In genomic region chr17:71962746-71963145, GRCm38 (mm10) we compare ENCODE assay signal across 15 mouse cellular contexts.
DNase-seq lines count a peak whose midpoint lies in the region; ATAC-seq and TF ChIP-seq lines count a peak whose summit lies in the region.
"Had no signal": no experiment of that assay in that cellular context is flagged by ENCODE, and none has a peak within 500 bp of the region (broad histone marks: within the 10 kb centered on the region; RNA-seq: fewer than 3 reads in every experiment).

No protein-coding gene starts in this region.

- no peak overlapping the region for H3K4me2 ChIP-seq in stomach, embryonic 14.5 days (replicated peaks; ENCODE audit: low read depth, low read length)
- H3K4me2 ChIP-seq in stomach, postnatal 0 days (replicated peaks; ENCODE audit: low read depth), result no peak overlapping the region
- H3K4me2 ChIP-seq in limb, embryonic 11.5 days (ENCODE audit: low read depth, severe bottlenecking), result no peak overlapping the region
- H3K4me2 ChIP-seq: limb, embryonic 12.5 days had no signal

- no peak for TF ChIP-seq EP300 in stomach, postnatal 0 days (optimal IDR thresholded peaks at IDR 0.05)

- H3K27me3 ChIP-seq in stomach, embryonic 14.5 days (ENCODE audit: control insufficient read depth, insufficient read depth, low read length), result no peaks in the 10 kb centered on the region
- H3K27me3 ChIP-seq in stomach, postnatal 0 days (ENCODE audit: control insufficient read depth, insufficient read depth, low read length), result no peaks in the 10 kb centered on the region
- H3K27me3 ChIP-seq in limb, embryonic 11.5 days (ENCODE audit: control insufficient read depth, insufficient read depth, low read length), result no peaks in the 10 kb centered on the region

- 35% methylated on average over 9 of the region's 9 CpGs for WGBS in stomach, embryonic 14.5 days
- 50% methylated on average over 9 of the region's 9 CpGs for WGBS in stomach, postnatal 0 days
- WGBS in limb, embryonic 11.5 days, result 43% methylated on average over 9 of the region's 9 CpGs

- H3K4me1 ChIP-seq in stomach, embryonic 14.5 days (ENCODE audit: control insufficient read depth, insufficient read depth, low read length), result no peaks in the 10 kb centered on the region
- no peaks in the 10 kb centered on the region for H3K4me1 ChIP-seq in stomach, postnatal 0 days (replicated peaks; ENCODE audit: control insufficient read depth, insufficient read depth)
- no peaks in the 10 kb centered on the region for H3K4me1 ChIP-seq in limb, embryonic 11.5 days (ENCODE audit: control insufficient read depth, insufficient read depth, low read length)

- ATAC-seq in frontal cortex, adult (ENCODE audit: low TSS enrichment), result peak; percentile 78
- 0 out of 2 replicates have a peak, but pooled peaks have one; percentile 33 for ATAC-seq in stomach, embryonic 14.5 days (ENCODE audit: insufficient number of reproducible peaks, insufficient read depth, low FRiP score, low read depth)
- no peak for ATAC-seq in stomach, postnatal 0 days (ENCODE audit: low FRiP score, low TSS enrichment)
- no peak for ATAC-seq in limb, embryonic 11.5 days (ENCODE audit: insufficient number of reproducible peaks, low FRiP score, low TSS enrichment, low read depth)
- no peak for ATAC-seq in erythroblast, adult 5-6 weeks (replicated peaks; ENCODE audit: low FRiP score, poor library complexity, severe bottlenecking)

- H3K9me3 ChIP-seq in stomach, embryonic 14.5 days (ENCODE audit: control insufficient read depth, low read depth, low read length), result no peaks in the 10 kb centered on the region
- no peaks in the 10 kb centered on the region for H3K9me3 ChIP-seq in stomach, postnatal 0 days (ENCODE audit: control insufficient read depth, low read length)
- H3K9me3 ChIP-seq in limb, embryonic 11.5 days (ENCODE audit: control insufficient read depth, low read length), result no peaks in the 10 kb centered on the region
- H3K9me3 ChIP-seq: limb, embryonic 12.5 days had no signal

- no peak for DNase-seq in frontal cortex, postnatal 10 days (ENCODE audit: low spot score in 2 of 2)
- DNase-seq in stomach, postnatal 0 days (ENCODE audit: low spot score), result no peak
- peak; percentile 48 for DNase-seq in limb, embryonic 11.5 days (ENCODE audit: low spot score)
- DNase-seq in telencephalon, adult 2 months (ENCODE audit: low read depth, low spot score), result peak; percentile 28
- no peak for DNase-seq in heart, adult 8-10 months (ENCODE audit: low spot score)
- DNase-seq: adrenal gland, postnatal 10 days; cerebellum, adult 2 months; kidney, adult 8-10 months; lung, adult 18-20 months; thymus, postnatal 25 days had no signal

- H3K27ac ChIP-seq in stomach, embryonic 14.5 days (ENCODE audit: low read length), result no peak overlapping the region
- H3K27ac ChIP-seq in stomach, postnatal 0 days (replicated peaks), result no peak overlapping the region
- H3K27ac ChIP-seq in limb, embryonic 11.5 days (replicated peaks; ENCODE audit: low read depth, low read length), result no peak overlapping the region
- H3K27ac ChIP-seq: limb, embryonic 12.5 days had no signal

- no peaks in the 10 kb centered on the region for H3K36me3 ChIP-seq in stomach, embryonic 14.5 days (ENCODE audit: control insufficient read depth, insufficient read depth, low read length)
- H3K36me3 ChIP-seq in stomach, postnatal 0 days (ENCODE audit: control insufficient read depth, insufficient read depth, low read length), result no peaks in the 10 kb centered on the region
- no peaks in the 10 kb centered on the region for H3K36me3 ChIP-seq in limb, embryonic 11.5 days (ENCODE audit: control insufficient read depth, insufficient read depth, low read length)
- H3K36me3 ChIP-seq: limb, embryonic 12.5 days had no signal

- TF ChIP-seq CTCF in stomach, postnatal 0 days (IDR thresholded peaks at IDR 0.05; ENCODE audit: low read depth), result no peak

- H3K4me3 ChIP-seq in stomach, embryonic 14.5 days (ENCODE audit: low read depth, low read length), result no peak overlapping the region
- no peak overlapping the region for H3K4me3 ChIP-seq in stomach, postnatal 0 days (ENCODE audit: low read depth, low read length)
- no peak overlapping the region for H3K4me3 ChIP-seq in limb, embryonic 11.5 days (ENCODE audit: low read depth, low read length)
- H3K4me3 ChIP-seq: erythroblast, embryonic 14.5 days; limb, embryonic 12.5 days had no signal

- H3K9ac ChIP-seq in stomach, embryonic 14.5 days (replicated peaks; ENCODE audit: low read depth, low read length), result no peak overlapping the region
- H3K9ac ChIP-seq in stomach, postnatal 0 days (ENCODE audit: low read length), result no peak overlapping the region
- H3K9ac ChIP-seq in limb, embryonic 11.5 days (ENCODE audit: low read length), result no peak overlapping the region
- H3K9ac ChIP-seq: limb, embryonic 12.5 days had no signal

Comparison
In these comparisons a context has a peak if more than half of its experiments do, and no peak if none do; other contexts are left out.
1. ATAC-seq: peak in frontal cortex, adult (single experiment) and stomach, embryonic 14.5 days (single experiment); none in stomach, postnatal 0 days (single experiment), limb, embryonic 11.5 days (single experiment) and erythroblast, adult 5-6 weeks (single experiment).
2. DNase-seq: peak in limb, embryonic 11.5 days (single experiment) and telencephalon, adult 2 months (single experiment); none in frontal cortex, postnatal 10 days (0 of 2), stomach, postnatal 0 days (single experiment) and heart, adult 8-10 months (single experiment).